8 mouse cellular contexts compared by ENCODE assay signal in genomic region chr13:100651439-100652186, GRCm38 (mm10). TPM values are rescaled to one million over a fixed set of nuclear protein-coding genes. Genes with fewer than 3 reads are reported as not detected.
DNase-seq lines count a peak whose midpoint lies in the region; ATAC-seq and TF ChIP-seq lines count a peak whose summit lies in the region.

TSS of gene Taf9 (plus strand) at chr13:100651579.

- no peak for ATAC-seq in neural tube, embryonic 11.5 days (ENCODE audit: insufficient read depth, low FRiP score, low TSS enrichment)
- ATAC-seq in heart, embryonic 16.5 days (replicated peaks; ENCODE audit: extremely low read depth, insufficient read depth, low FRiP score): peak; percentile 64; the same call in 1 of the 2 replicates
- no peak for ATAC-seq in limb, embryonic 12.5 days (ENCODE audit: insufficient number of reproducible peaks, insufficient read depth, low FRiP score, low TSS enrichment, low read depth)

- H3K9ac ChIP-seq in neural tube, embryonic 11.5 days (ENCODE audit: low read length): peak within 1 kb of the TSS; percentile 91
- H3K9ac ChIP-seq in heart, embryonic 16.5 days (ENCODE audit: low read length): peak within 1 kb of the TSS; percentile 91
- peak within 1 kb of the TSS; percentile 91 for H3K9ac ChIP-seq in limb, embryonic 12.5 days (replicated peaks)

- H3K4me1 ChIP-seq in neural tube, embryonic 11.5 days (ENCODE audit: control insufficient read depth, insufficient read depth, low read length): peaks cover 4% of the 10 kb centered on the region; the same call in 1 of the 2 replicates
- peaks cover 12% of the 10 kb centered on the region for H3K4me1 ChIP-seq in heart, embryonic 16.5 days (ENCODE audit: control insufficient read depth, insufficient read depth, low read length)
- H3K4me1 ChIP-seq in limb, embryonic 12.5 days (replicated peaks): peaks cover 8% of the 10 kb centered on the region
- peaks cover 9% of the 10 kb centered on the region for H3K4me1 ChIP-seq in olfactory bulb, adult 2 months (ENCODE audit: control insufficient read depth, insufficient read depth, low read length)

- H3K27ac ChIP-seq in neural tube, embryonic 11.5 days (ENCODE audit: low read depth, low read length): peak within 1 kb of the TSS; percentile 91
- peak within 1 kb of the TSS; percentile 95 for H3K27ac ChIP-seq in heart, embryonic 16.5 days (ENCODE audit: low read length)
- peak within 1 kb of the TSS; percentile 95 for H3K27ac ChIP-seq in limb, embryonic 12.5 days
- H3K27ac ChIP-seq in olfactory bulb, adult 2 months (ENCODE audit: insufficient read depth, low read depth, low read length): peak within 1 kb of the TSS; percentile 100

- DNase-seq in adrenal gland, postnatal 14 days: no peak
- DNase-seq in adrenal gland, adult 8-10 months: no peak
- DNase-seq in neural tube, embryonic 11.5 days (ENCODE audit: low spot score): no peak
- DNase-seq in neural tube, embryonic 10.5 days (ENCODE audit: extremely low spot score, low spot score): no peak
- no peak for DNase-seq in frontal cortex, postnatal 10 days (ENCODE audit: low spot score in 2 of 2)

- TF ChIP-seq POLR2A in olfactory bulb, adult 2 months (IDR thresholded peaks at IDR 0.05; ENCODE audit: insufficient read depth, low read depth, low read length): no peak

- H3K27me3 ChIP-seq in neural tube, embryonic 11.5 days (ENCODE audit: control insufficient read depth, insufficient read depth, low read length): no peaks in the 10 kb centered on the region
- H3K27me3 ChIP-seq in heart, embryonic 16.5 days (ENCODE audit: control insufficient read depth, insufficient read depth, low read length): no peaks in the 10 kb centered on the region
- no peaks in the 10 kb centered on the region for H3K27me3 ChIP-seq in limb, embryonic 12.5 days

- peaks cover 2% of the 10 kb centered on the region; the same call in 1 of the 2 replicates for H3K36me3 ChIP-seq in neural tube, embryonic 11.5 days (ENCODE audit: control insufficient read depth, insufficient read depth, low read length)
- peaks cover 10% of the 10 kb centered on the region; the same call in 1 of the 2 replicates for H3K36me3 ChIP-seq in heart, embryonic 16.5 days (ENCODE audit: control insufficient read depth, insufficient read depth)
- peaks cover 33% of the 10 kb centered on the region for H3K36me3 ChIP-seq in limb, embryonic 12.5 days

- no peaks in the 10 kb centered on the region for H3K9me3 ChIP-seq in neural tube, embryonic 11.5 days (ENCODE audit: control insufficient read depth, low read length)
- H3K9me3 ChIP-seq in heart, embryonic 16.5 days (replicated peaks; ENCODE audit: control insufficient read depth, low read length): no peaks in the 10 kb centered on the region
- no peaks in the 10 kb centered on the region for H3K9me3 ChIP-seq in limb, embryonic 12.5 days

- TF ChIP-seq CTCF in olfactory bulb, adult 2 months (IDR thresholded peaks at IDR 0.05; ENCODE audit: insufficient read depth, low read depth, low read length): no peak

- peak within 1 kb of the TSS; percentile 91 for H3K4me3 ChIP-seq in neural tube, embryonic 11.5 days (ENCODE audit: low read depth, low read length)
- peak within 1 kb of the TSS; percentile 91 for H3K4me3 ChIP-seq in heart, embryonic 16.5 days (ENCODE audit: low read length)
- H3K4me3 ChIP-seq in limb, embryonic 12.5 days (replicated peaks): peak within 1 kb of the TSS; percentile 90
- peak within 1 kb of the TSS; percentile 97 for H3K4me3 ChIP-seq in olfactory bulb, adult 2 months (ENCODE audit: insufficient read depth, low read depth, low read length)

- H3K4me2 ChIP-seq in neural tube, embryonic 11.5 days (ENCODE audit: low read depth): peak within 1 kb of the TSS; percentile 74
- H3K4me2 ChIP-seq in heart, embryonic 16.5 days (ENCODE audit: low read depth, low read length): peak within 1 kb of the TSS; percentile 88
- peak within 1 kb of the TSS; percentile 87 for H3K4me2 ChIP-seq in limb, embryonic 12.5 days

- under 1% methylated on average over 32 of the region's 63 CpGs for WGBS in neural tube, embryonic 11.5 days
- WGBS in heart, embryonic 16.5 days: under 1% methylated on average over 62 of the region's 63 CpGs
- under 1% methylated on average over 60 of the region's 63 CpGs for WGBS in limb, embryonic 12.5 days
- WGBS in olfactory bulb, adult 2 months: under 1% methylated on average over 63 of the region's 63 CpGs

RNA-seq across cellular contexts. Expression of gene Taf9, which starts in this region (rescaled TPM):
- total RNA-seq in adrenal gland, postnatal 14 days (2021): 7.8 and 14.5 TPM in 2 replicates
- 10 to 100 TPM in 2 of 4 experiments, 1 to 10 TPM in 2; 8.3 to 15.0 (median 10.0) TPM for total RNA-seq in adrenal gland, adult 8-10 months (2022)
- polyA plus RNA-seq in neural tube, embryonic 11.5 days (2014; fragmentation: Nextera tagmentation; extraction: Ambion mirVana): 16.4 and 18.4 TPM in 2 replicates
- polyA plus RNA-seq in heart, embryonic 16.5 days (2015; fragmentation: Nextera tagmentation; extraction: Ambion mirVana): 11.7 and 13.0 TPM in 2 replicates
- polyA plus RNA-seq in limb, embryonic 12.5 days (2016; fragmentation: Nextera tagmentation; extraction: Ambion mirVana): 17.3 and 27.3 TPM in 2 replicates
- polyA plus RNA-seq in olfactory bulb, adult 2 months (2012; ENCODE audit: insufficient read depth, insufficient read length, low replicate concordance, missing spikeins): not detected in 2 replicates

Comparison
In these comparisons a context has a peak if more than half of its experiments do, and no peak if none do; other contexts are left out.
1. RNA of gene Taf9 (polyA plus RNA-seq): 17.3 to 27.3 TPM in limb, embryonic 12.5 days, 16.4 to 18.4 TPM in neural tube, embryonic 11.5 days and 11.7 to 13.0 TPM in heart, embryonic 16.5 days; not detected in olfactory bulb, adult 2 months; every median in the first group is over 10 times any median in the second.
2. Peak in every context shown above with its lines, with median percentiles within 50 percentile points of each other: H3K27ac ChIP-seq, H3K4me2 ChIP-seq, H3K4me3 ChIP-seq and H3K9ac ChIP-seq.